In genomic region chr17:28133193-28133592, GRCm38 (mm10) we compare ENCODE assay signal across 8 mouse cellular contexts. TPM values are rescaled to one million over a fixed set of nuclear protein-coding genes. Genes with fewer than 3 reads are reported as not detected.
DNase-seq lines count a peak whose midpoint lies in the region; ATAC-seq and TF ChIP-seq lines count a peak whose summit lies in the region.

No protein-coding gene starts in this region.

- H3K27ac ChIP-seq in hindbrain, embryonic 14.5 days = no peak overlapping the region
- no peak overlapping the region for H3K27ac ChIP-seq in hindbrain, embryonic 12.5 days
- H3K27ac ChIP-seq in kidney, embryonic 16.5 days (ENCODE audit: low read length) = no peak overlapping the region
- H3K27ac ChIP-seq in olfactory bulb, adult 2 months (ENCODE audit: insufficient read depth, low read depth, low read length) = no peak overlapping the region

- no peaks in the 10 kb centered on the region for H3K4me1 ChIP-seq in hindbrain, embryonic 14.5 days (replicated peaks; ENCODE audit: control insufficient read depth, insufficient read depth, low read length)
- H3K4me1 ChIP-seq in hindbrain, embryonic 12.5 days = peaks cover 8% of the 10 kb centered on the region
- H3K4me1 ChIP-seq in kidney, embryonic 16.5 days (ENCODE audit: insufficient read depth, low read length) = peaks cover 8% of the 10 kb centered on the region
- H3K4me1 ChIP-seq in olfactory bulb, adult 2 months (ENCODE audit: control insufficient read depth, insufficient read depth, low read length) = no peaks in the 10 kb centered on the region

- no peaks in the 10 kb centered on the region for H3K27me3 ChIP-seq in hindbrain, embryonic 14.5 days (ENCODE audit: control insufficient read depth, insufficient read depth, low read length)
- no peaks in the 10 kb centered on the region for H3K27me3 ChIP-seq in hindbrain, embryonic 12.5 days
- no peaks in the 10 kb centered on the region for H3K27me3 ChIP-seq in kidney, embryonic 16.5 days (ENCODE audit: insufficient read depth, low read length)

- peak; percentile 80 for TF ChIP-seq CTCF in olfactory bulb, adult 2 months (IDR thresholded peaks at IDR 0.05; ENCODE audit: insufficient read depth, low read depth, low read length)

- no peak for TF ChIP-seq POLR2A in olfactory bulb, adult 2 months (IDR thresholded peaks at IDR 0.05; ENCODE audit: insufficient read depth, low read depth, low read length)

- peak; percentile 77 for DNase-seq in hindbrain, embryonic 14.5 days (ENCODE audit: low spot score)
- peak; percentile 31 for DNase-seq in cerebellum, adult 8-10 months
- DNase-seq in gastrocnemius, adult 8-10 months (ENCODE audit: low spot score in 2 of 2) = peak; percentile 23 to 25
- DNase-seq in lung, adult 18-20 months = peak; percentile 24 to 29
- peak; percentile 57 for DNase-seq in urinary bladder, postnatal 14 days (ENCODE audit: low spot score)

- no peaks in the 10 kb centered on the region for H3K36me3 ChIP-seq in hindbrain, embryonic 14.5 days (replicated peaks; ENCODE audit: control insufficient read depth, insufficient read depth)
- H3K36me3 ChIP-seq in hindbrain, embryonic 12.5 days = no peaks in the 10 kb centered on the region
- H3K36me3 ChIP-seq in kidney, embryonic 16.5 days (ENCODE audit: insufficient read depth, low read length) = no peaks in the 10 kb centered on the region

- no peaks in the 10 kb centered on the region for H3K9me3 ChIP-seq in hindbrain, embryonic 14.5 days (ENCODE audit: control insufficient read depth, low read length)
- H3K9me3 ChIP-seq in hindbrain, embryonic 12.5 days (replicated peaks) = no peaks in the 10 kb centered on the region
- H3K9me3 ChIP-seq in kidney, embryonic 16.5 days (ENCODE audit: low read length) = no peaks in the 10 kb centered on the region

- no peak for ATAC-seq in hindbrain, embryonic 14.5 days (ENCODE audit: low FRiP score)
- no peak for ATAC-seq in hindbrain, embryonic 12.5 days (ENCODE audit: low FRiP score)
- no peak for ATAC-seq in kidney, embryonic 16.5 days (ENCODE audit: low FRiP score, low TSS enrichment)

- H3K4me3 ChIP-seq in hindbrain, embryonic 14.5 days (replicated peaks; ENCODE audit: low read length) = no peak overlapping the region
- H3K4me3 ChIP-seq in hindbrain, embryonic 12.5 days = no peak overlapping the region
- no peak overlapping the region for H3K4me3 ChIP-seq in kidney, embryonic 16.5 days (ENCODE audit: low read length)
- no peak overlapping the region for H3K4me3 ChIP-seq in olfactory bulb, adult 2 months (ENCODE audit: insufficient read depth, low read depth, low read length)

- 0 out of 2 replicates have a peak overlapping the region, but pooled peaks have one; percentile 18 for H3K4me2 ChIP-seq in hindbrain, embryonic 14.5 days (replicated peaks)
- no peak overlapping the region for H3K4me2 ChIP-seq in hindbrain, embryonic 12.5 days (replicated peaks)
- H3K4me2 ChIP-seq in kidney, embryonic 16.5 days (replicated peaks; ENCODE audit: low read depth, low read length) = 0 out of 2 replicates have a peak overlapping the region, but pooled peaks have one; percentile 5

- WGBS in hindbrain, embryonic 14.5 days = 7% methylated on average over 14 of the region's 14 CpGs
- WGBS in hindbrain, embryonic 12.5 days = 5% methylated on average over 14 of the region's 14 CpGs
- 4% methylated on average over 14 of the region's 14 CpGs for WGBS in kidney, embryonic 16.5 days
- 3% methylated on average over 14 of the region's 14 CpGs for WGBS in olfactory bulb, adult 2 months

- H3K9ac ChIP-seq in hindbrain, embryonic 14.5 days = no peak overlapping the region
- H3K9ac ChIP-seq in hindbrain, embryonic 12.5 days = no peak overlapping the region
- no peak overlapping the region for H3K9ac ChIP-seq in kidney, embryonic 16.5 days (replicated peaks; ENCODE audit: low read length)

RNA-seq across cellular contexts. Expression of gene Scube3, which starts 8.7 kb away (rescaled TPM):
- 4.7 and 6.6 TPM in 2 replicates for polyA plus RNA-seq in hindbrain, embryonic 14.5 days (2014; fragmentation: Nextera tagmentation; extraction: Ambion mirVana)
- polyA plus RNA-seq in hindbrain, embryonic 12.5 days (2016; fragmentation: Nextera tagmentation; extraction: Ambion mirVana) = 11.1 and 12.4 TPM in 2 replicates
- total RNA-seq in gastrocnemius, adult 8-10 months (2022) = under 1 TPM; 0.05 to 0.46 (median 0.30) TPM
- 18.6 and 19.9 TPM in 2 replicates for polyA plus RNA-seq in kidney, embryonic 16.5 days (2015; fragmentation: Nextera tagmentation; extraction: Ambion mirVana)
- not detected in 2 replicates for polyA plus RNA-seq in olfactory bulb, adult 2 months (2012; ENCODE audit: insufficient read depth, insufficient read length, low replicate concordance, missing spikeins)

RNA-seq across cellular contexts. Expression of gene Zfp523, which starts 43.7 kb away (rescaled TPM):
- 40.9 and 41.3 TPM in 2 replicates for polyA plus RNA-seq in hindbrain, embryonic 14.5 days (2014; fragmentation: Nextera tagmentation; extraction: Ambion mirVana)
- polyA plus RNA-seq in hindbrain, embryonic 12.5 days (2016; fragmentation: Nextera tagmentation; extraction: Ambion mirVana) = 50.0 and 50.6 TPM in 2 replicates
- 10 to 100 TPM; 13.0 to 19.2 (median 16.7) TPM for total RNA-seq in gastrocnemius, adult 8-10 months (2022)
- 38.2 and 40.4 TPM in 2 replicates for polyA plus RNA-seq in kidney, embryonic 16.5 days (2015; fragmentation: Nextera tagmentation; extraction: Ambion mirVana)
- not detected in 2 replicates for polyA plus RNA-seq in olfactory bulb, adult 2 months (2012; ENCODE audit: insufficient read depth, insufficient read length, low replicate concordance, missing spikeins)

RNA-seq across cellular contexts. Expression of gene Tcp11, which starts 52.8 kb away (rescaled TPM):
- polyA plus RNA-seq in hindbrain, embryonic 14.5 days (2014; fragmentation: Nextera tagmentation; extraction: Ambion mirVana) = 0.94 and 1.6 TPM in 2 replicates
- 1.9 and 2.6 TPM in 2 replicates for polyA plus RNA-seq in hindbrain, embryonic 12.5 days (2016; fragmentation: Nextera tagmentation; extraction: Ambion mirVana)
- not detected for total RNA-seq in gastrocnemius, adult 8-10 months (2022)
- polyA plus RNA-seq in kidney, embryonic 16.5 days (2015; fragmentation: Nextera tagmentation; extraction: Ambion mirVana) = 6.4 and 7.6 TPM in 2 replicates
- polyA plus RNA-seq in olfactory bulb, adult 2 months (2012; ENCODE audit: insufficient read depth, insufficient read length, low replicate concordance, missing spikeins) = not detected in 2 replicates

Comparison
In these comparisons a context has a peak if more than half of its experiments do, and no peak if none do; other contexts are left out.
1. DNase-seq: peak in every context shown above with its lines; median percentile 77 in hindbrain, embryonic 14.5 days; 57 in urinary bladder, postnatal 14 days; 31 in cerebellum, adult 8-10 months; 26 in lung, adult 18-20 months; 24 in gastrocnemius, adult 8-10 months.
2. RNA of gene Zfp523, which starts 43.7 kb away (polyA plus RNA-seq): 50.0 to 50.6 TPM in hindbrain, embryonic 12.5 days, 40.9 to 41.3 TPM in hindbrain, embryonic 14.5 days and 38.2 to 40.4 TPM in kidney, embryonic 16.5 days; not detected in olfactory bulb, adult 2 months; every median in the first group is over 10 times any median in the second.